Mouse (Mus musculus): ENCODE measurements around the gene Ralgps1. TPM values are rescaled to one million over a fixed set of nuclear protein-coding genes. Genes with fewer than 3 reads are reported as not detected.

Ralgps1 gene
- polyA plus RNA-seq, 1 experiment = not detected

GRCm38 (mm10) chr2:33233856-33234255, 137.4 kb downstream of the Ralgps1 start:
- H3K27ac ChIP-seq (ENCODE audit: insufficient read depth, low read depth, low read length) = no peak overlapping the region
- TF ChIP-seq CTCF (IDR thresholded peaks at IDR 0.05; ENCODE audit: insufficient read depth, low read depth, low read length) (no peak), POLR2A (IDR thresholded peaks at IDR 0.05; ENCODE audit: insufficient read depth, low read depth, low read length) (no peak)
- H3K4me3 ChIP-seq (ENCODE audit: insufficient read depth, low read depth, low read length) = no peak overlapping the region
- peaks cover 37% of the 10 kb centered on the region for H3K4me1 ChIP-seq (ENCODE audit: control insufficient read depth, insufficient read depth, low read length)
- WGBS = 55% methylated on average over 5 of the region's 5 CpGs

GRCm38 (mm10) chr2:33232782-33233570, 138.3 kb downstream of the Ralgps1 start:
- WGBS = 83% methylated on average over 6 of the region's 6 CpGs
- H3K27ac ChIP-seq (ENCODE audit: insufficient read depth, low read depth, low read length) = no peak overlapping the region
- no peak overlapping the region for H3K4me3 ChIP-seq (ENCODE audit: insufficient read depth, low read depth, low read length)
- H3K4me1 ChIP-seq (ENCODE audit: control insufficient read depth, insufficient read depth, low read length) = peaks cover 42% of the 10 kb centered on the region
- TF ChIP-seq POLR2A (IDR thresholded peaks at IDR 0.05; ENCODE audit: insufficient read depth, low read depth, low read length) (no peak), CTCF (IDR thresholded peaks at IDR 0.05; ENCODE audit: insufficient read depth, low read depth, low read length) (no peak)

- TF ChIP-seq CTCF (IDR thresholded peaks at IDR 0.05; ENCODE audit: insufficient read depth, low read depth, low read length) = no peak
- no peak for TF ChIP-seq POLR2A (IDR thresholded peaks at IDR 0.05; ENCODE audit: insufficient read depth, low read depth, low read length)
- H3K4me3 ChIP-seq (ENCODE audit: insufficient read depth, low read depth, low read length) = no peak overlapping the region
- H3K4me1 ChIP-seq (ENCODE audit: control insufficient read depth, insufficient read depth, low read length) = peaks cover 34% of the 10 kb centered on the region
- H3K27ac ChIP-seq (ENCODE audit: insufficient read depth, low read depth, low read length) = no peak overlapping the region
- WGBS = 82% methylated on average over 2 of the region's 2 CpGs
Measured at GRCm38 (mm10) chr2:33231788-33232187, 139.5 kb downstream of the Ralgps1 start.

GRCm38 (mm10) chr2:33230701-33231100, 140.6 kb downstream of the Ralgps1 start:
- WGBS = 79% methylated on average over 10 of the region's 10 CpGs
- TF ChIP-seq POLR2A (IDR thresholded peaks at IDR 0.05; ENCODE audit: insufficient read depth, low read depth, low read length) (no peak), CTCF (IDR thresholded peaks at IDR 0.05; ENCODE audit: insufficient read depth, low read depth, low read length) (no peak)
- Histone ChIP-seq H3K4me3 (ENCODE audit: insufficient read depth, low read depth, low read length) (no peak overlapping the region), H3K27ac (ENCODE audit: insufficient read depth, low read depth, low read length) (no peak overlapping the region), H3K4me1 (ENCODE audit: control insufficient read depth, insufficient read depth, low read length) (peaks cover 28% of the 10 kb centered on the region)

GRCm38 (mm10) chr2:33228551-33228950, 142.7 kb downstream of the Ralgps1 start:
- Histone ChIP-seq H3K27ac (ENCODE audit: insufficient read depth, low read depth, low read length) (no peak overlapping the region), H3K4me3 (ENCODE audit: insufficient read depth, low read depth, low read length) (no peak overlapping the region), H3K4me1 (ENCODE audit: control insufficient read depth, insufficient read depth, low read length) (peaks cover 26% of the 10 kb centered on the region)
- WGBS = 90% methylated on average over 15 of the region's 15 CpGs
- TF ChIP-seq POLR2A (IDR thresholded peaks at IDR 0.05; ENCODE audit: insufficient read depth, low read depth, low read length) (no peak), CTCF (IDR thresholded peaks at IDR 0.05; ENCODE audit: insufficient read depth, low read depth, low read length) (no peak)

GRCm38 (mm10) chr2:33228077-33228476, 143.2 kb downstream of the Ralgps1 start:
- Histone ChIP-seq H3K4me3 (ENCODE audit: insufficient read depth, low read depth, low read length) (no peak overlapping the region), H3K27ac (ENCODE audit: insufficient read depth, low read depth, low read length) (no peak overlapping the region), H3K4me1 (ENCODE audit: control insufficient read depth, insufficient read depth, low read length) (peaks cover 27% of the 10 kb centered on the region)
- no peak for TF ChIP-seq POLR2A (IDR thresholded peaks at IDR 0.05; ENCODE audit: insufficient read depth, low read depth, low read length)
- TF ChIP-seq CTCF (IDR thresholded peaks at IDR 0.05; ENCODE audit: insufficient read depth, low read depth, low read length) = no peak
- WGBS = 95% methylated on average over 11 of the region's 11 CpGs

GRCm38 (mm10) chr2:33225921-33226320, 145.4 kb downstream of the Ralgps1 start:
- 95% methylated on average over 7 of the region's 7 CpGs for WGBS
- TF ChIP-seq POLR2A (IDR thresholded peaks at IDR 0.05; ENCODE audit: insufficient read depth, low read depth, low read length) (no peak), CTCF (IDR thresholded peaks at IDR 0.05; ENCODE audit: insufficient read depth, low read depth, low read length) (no peak)
- Histone ChIP-seq H3K4me1 (ENCODE audit: control insufficient read depth, insufficient read depth, low read length) (peaks cover 37% of the 10 kb centered on the region), H3K4me3 (ENCODE audit: insufficient read depth, low read depth, low read length) (no peak overlapping the region), H3K27ac (ENCODE audit: insufficient read depth, low read depth, low read length) (no peak overlapping the region)

- TF ChIP-seq CTCF (IDR thresholded peaks at IDR 0.05; ENCODE audit: insufficient read depth, low read depth, low read length) = no peak
- TF ChIP-seq POLR2A (IDR thresholded peaks at IDR 0.05; ENCODE audit: insufficient read depth, low read depth, low read length) = no peak
- Histone ChIP-seq H3K27ac (ENCODE audit: insufficient read depth, low read depth, low read length) (no peak overlapping the region), H3K4me3 (ENCODE audit: insufficient read depth, low read depth, low read length) (no peak overlapping the region), H3K4me1 (ENCODE audit: control insufficient read depth, insufficient read depth, low read length) (peaks cover 49% of the 10 kb centered on the region)
- WGBS = 56% methylated on average over 10 of the region's 10 CpGs
Measured at GRCm38 (mm10) chr2:33223656-33224358, 147.5 kb downstream of the Ralgps1 start.

GRCm38 (mm10) chr2:33222480-33222879, 148.8 kb downstream of the Ralgps1 start:
- peaks cover 49% of the 10 kb centered on the region for H3K4me1 ChIP-seq (ENCODE audit: control insufficient read depth, insufficient read depth, low read length)
- 57% methylated on average over 6 of the region's 6 CpGs for WGBS
- H3K27ac ChIP-seq (ENCODE audit: insufficient read depth, low read depth, low read length) = peak overlapping the region; percentile 87
- TF ChIP-seq POLR2A (IDR thresholded peaks at IDR 0.05; ENCODE audit: insufficient read depth, low read depth, low read length) (no peak), CTCF (IDR thresholded peaks at IDR 0.05; ENCODE audit: insufficient read depth, low read depth, low read length) (no peak)
- H3K4me3 ChIP-seq (ENCODE audit: insufficient read depth, low read depth, low read length) = no peak overlapping the region
